Mouse (Mus musculus) embryonic facial prominence, embryonic 14.5 days (tissue): ENCODE results near the gene Zfp652. TPM values are rescaled to one million over a fixed set of nuclear protein-coding genes. Genes with fewer than 3 reads are reported as not detected.
A peak's percentile ranks its signal among the peaks of the same experiment; 100 is the strongest.
"Not testable (repeated sequence)": the region's sequence is repeated elsewhere in the genome, so short reads cannot be mapped to it uniquely, and the experiment has no call there.

ENCODE experiments used
- ATAC-seq: fragments of 200-750 bp; cut with Nextera tagmentation; 2 replicates; pipeline ENCODE4 v1.8.0; 2017; ENCODE audit warnings: low read depth, moderate number of reproducible peaks, moderate TSS enrichment
- DNase-seq: peaks from one replicate; pipeline ENCODE4 v3.0.0-alpha.2; 2015; ENCODE audit warnings: low spot score
- H3K27ac ChIP-seq: fragments of 300-500 bp; sonication (generic); replicated peaks from 2 replicates; pipeline ENCODE4 v1.5.1; 2014; ENCODE audit warnings: low read depth, mild to moderate bottlenecking, low read length, moderate library complexity
- H3K27me3 ChIP-seq: fragments of 300-500 bp; sonication (generic); replicated peaks from 2 replicates; pipeline ENCODE4 v1.6.1; 2014; ENCODE audit warnings: low read length; ENCODE audit not compliant: control insufficient read depth, insufficient read depth
- H3K36me3 ChIP-seq: fragments of 300-500 bp; sonication (generic); 2 replicates; pipeline ENCODE4 v1.6.1; 2014; ENCODE audit warnings: low read length, mixed read lengths; ENCODE audit not compliant: control insufficient read depth, insufficient read depth
- H3K4me1 ChIP-seq: fragments of 300-500 bp; sonication (generic); 2 replicates; pipeline ENCODE4 v1.6.1; 2014; ENCODE audit warnings: antibody characterized with exemption, low read length; ENCODE audit not compliant: control insufficient read depth, insufficient read depth
- H3K4me2 ChIP-seq: fragments of 300-500 bp; sonication (generic); 2 replicates; pipeline ENCODE4 v1.6.1; 2014; ENCODE audit warnings: low read depth, mild to moderate bottlenecking, low read length, moderate library complexity, mixed read lengths
- H3K4me3 ChIP-seq: fragments of 300-500 bp; sonication (generic); 2 replicates; pipeline ENCODE4 v1.5.1; 2014; ENCODE audit warnings: low read depth, mild to moderate bottlenecking, low read length
- H3K9ac ChIP-seq: fragments of 300-500 bp; sonication (generic); 2 replicates; pipeline ENCODE4 v1.6.1; 2014; ENCODE audit warnings: low read depth, mild to moderate bottlenecking, low read length, moderate library complexity, mixed read lengths
- H3K9me3 ChIP-seq: fragments of 300-500 bp; sonication (generic); 2 replicates; pipeline ENCODE4 v1.6.1; 2016; ENCODE audit warnings: low read length; ENCODE audit not compliant: control insufficient read depth
- WGBS: fragments of 180-500 bp; shearing (Covaris S2); extraction: QIAGEN DNeasy Blood & Tissue Kit; methylation state at CpG from one replicate; pipeline ENCODE4 v1.1.7; 2014; 5-methylcytosine and 5-hydroxymethylcytosine counted together
- polyA plus RNA-seq: library from polyadenylated mRNA; unstranded; fragments of >200 nt; fragmentation: Nextera tagmentation; extraction: Ambion mirVana; gene quantifications from 2 replicates; pipeline ENCODE4 v1.2.1, GENCODE M21; 2014

Zfp652 gene
- 11.5 and 11.6 TPM in 2 replicates for polyA plus RNA-seq

- peak; percentile 94 for DNase-seq
- Histone ChIP-seq H3K36me3 (no peaks in the 10 kb centered on the region), H3K27ac (peak within 1 kb of the TSS; percentile 99), H3K9ac (peak within 1 kb of the TSS; percentile 100), H3K4me3 (peak within 1 kb of the TSS; percentile 93), H3K4me2 (peak within 1 kb of the TSS; percentile 84), H3K9me3 (no peaks in the 10 kb centered on the region), H3K27me3 (no peaks in the 10 kb centered on the region), H3K4me1 (peaks cover 13% of the 10 kb centered on the region)
- peak; percentile 90 for ATAC-seq
- 2% methylated on average over 21 of the region's 103 CpGs for WGBS
These were observed at the start of gene Zfp652 for GRCm38 (mm10) chr11:95712563-95713224. Gene Zfp652, plus strand, starts transcription at chr11:95712673.

DNA sequence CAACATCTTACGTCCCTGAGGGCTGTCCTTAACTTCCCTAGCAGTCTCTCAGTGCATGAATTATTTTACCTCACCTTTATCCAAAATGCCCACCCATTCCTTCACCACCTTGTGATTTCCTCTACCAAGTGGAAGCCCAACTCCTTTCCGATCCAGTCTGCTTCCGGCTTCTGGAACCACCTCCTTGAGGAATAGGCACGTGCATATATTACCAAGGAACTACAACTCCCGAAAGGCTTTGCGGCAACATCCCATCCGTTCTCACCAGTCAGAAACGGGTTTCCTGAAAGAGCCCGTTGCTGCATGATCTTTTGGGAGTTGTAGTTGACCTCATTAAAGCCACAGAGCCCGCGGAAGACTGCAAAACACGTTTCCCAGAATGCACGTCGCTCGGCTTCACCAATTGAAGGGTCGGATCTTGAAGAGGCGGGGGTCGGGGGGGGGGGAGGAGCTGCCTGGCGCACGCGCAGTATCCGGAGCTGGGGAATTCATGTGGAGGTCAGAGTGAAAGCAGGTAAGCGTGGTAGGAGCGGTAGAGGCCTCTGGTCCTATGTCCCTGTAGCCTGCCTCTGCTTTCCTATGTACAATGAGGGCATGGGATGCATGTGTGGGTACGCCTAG is 45.8 kb upstream of the Zfp652 start, which contains the start of gene Phb:
TSS of gene Phb (plus strand) at position 429 of the 621 bp plus-strand sequence.
- 4% methylated on average over 22 of the region's 25 CpGs for WGBS
- Histone ChIP-seq H3K9me3 (no peaks in the 10 kb centered on the region), H3K4me3 (peak within 1 kb of the TSS; percentile 76), H3K36me3 (peaks cover 34% of the 10 kb centered on the region), H3K27ac (peak within 1 kb of the TSS; percentile 55; the same call in 1 of the 2 replicates), H3K9ac (peak within 1 kb of the TSS; percentile 74), H3K4me2 (peak within 1 kb of the TSS; percentile 94), H3K4me1 (peaks cover 6% of the 10 kb centered on the region), H3K27me3 (no peaks in the 10 kb centered on the region)
- ATAC-seq (peak; percentile 98), DNase-seq (peak; percentile 100)

DNA sequence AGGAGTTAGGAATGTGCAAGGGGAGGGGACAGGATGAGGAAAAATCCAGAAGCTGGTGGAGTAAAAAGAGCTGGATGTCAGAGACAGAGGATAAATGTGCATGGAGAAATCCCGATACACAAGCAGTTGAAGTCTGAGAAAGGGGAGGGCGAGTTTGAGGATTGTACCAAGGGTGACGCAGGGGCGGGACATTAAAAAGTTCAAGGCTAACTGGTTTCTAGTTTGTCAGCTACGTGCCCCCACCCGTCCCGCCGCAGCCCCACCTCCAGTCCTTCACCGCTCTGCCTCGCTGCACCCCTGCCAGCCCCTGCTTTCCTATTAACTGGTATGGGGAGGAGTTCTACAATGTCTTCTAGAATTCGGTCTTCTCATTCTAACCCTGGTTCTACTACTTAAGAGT is 45.3 kb upstream of the Zfp652 start:
- H3K36me3 ChIP-seq: peaks cover 40% of the 10 kb centered on the region
- no peaks in the 10 kb centered on the region for H3K27me3 ChIP-seq
- WGBS: 2% methylated on average over 11 of the region's 11 CpGs
- H3K4me2 ChIP-seq: peak overlapping the region; percentile 94
- DNase-seq (no peak), ATAC-seq (no peak)
- H3K9me3 ChIP-seq: no peaks in the 10 kb centered on the region
- peaks cover 6% of the 10 kb centered on the region for H3K4me1 ChIP-seq
- peak overlapping the region; percentile 74 for H3K9ac ChIP-seq
- peak overlapping the region; percentile 76 for H3K4me3 ChIP-seq
- peak overlapping the region; percentile 55; the same call in 1 of the 2 replicates for H3K27ac ChIP-seq

- H3K27ac ChIP-seq, H3K9me3 ChIP-seq: not testable (repeated sequence)
- peaks cover 47% of the 10 kb centered on the region for H3K36me3 ChIP-seq
These were observed 44.4 kb upstream of the Zfp652 start for GRCm38 (mm10) chr11:95668086-95668485.

DNA sequence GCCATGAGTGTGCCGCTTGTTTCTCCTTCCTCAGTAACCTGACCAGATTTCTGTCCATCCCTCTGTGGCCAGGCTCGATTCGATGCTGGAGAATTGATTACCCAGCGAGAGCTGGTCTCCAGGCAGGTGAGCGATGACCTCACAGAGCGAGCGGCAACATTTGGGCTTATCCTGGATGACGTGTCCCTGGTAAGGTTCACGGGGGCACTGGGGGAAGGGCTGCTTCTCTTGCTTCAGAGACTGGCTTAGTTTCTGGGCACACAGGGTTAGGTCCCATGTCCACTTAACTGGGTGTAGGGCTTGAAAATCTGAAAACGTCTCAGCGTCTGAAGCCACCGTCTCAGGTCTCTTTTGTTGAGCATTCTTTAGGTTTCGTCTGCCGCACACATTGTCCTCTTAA is 37.0 kb upstream of the Zfp652 start:
- Histone ChIP-seq H3K36me3 (peaks cover 85% of the 10 kb centered on the region), H3K9me3 (no peaks in the 10 kb centered on the region), H3K9ac (0 out of 2 replicates have a peak overlapping the region, but pooled peaks have one; percentile 14), H3K27me3 (no peaks in the 10 kb centered on the region), H3K27ac (no peak overlapping the region), H3K4me2 (no peak overlapping the region), H3K4me1 (peaks cover 8% of the 10 kb centered on the region), H3K4me3 (no peak overlapping the region)
- DNase-seq (no peak), ATAC-seq (no peak)
- WGBS: 90% methylated on average over 13 of the region's 14 CpGs

More at GRCm38 (mm10) chr11:95668086-95668485, 44.4 kb upstream of the Zfp652 start:
- WGBS: 90% methylated on average over 7 of the region's 7 CpGs
- not testable (repeated sequence) for H3K4me1 ChIP-seq, H3K9ac ChIP-seq, H3K4me3 ChIP-seq, ATAC-seq, DNase-seq, H3K27me3 ChIP-seq
- H3K4me2 ChIP-seq: peak overlapping the region; percentile 94; the same call in 1 of the 2 replicates

- H3K36me3 ChIP-seq: peaks cover 85% of the 10 kb centered on the region
- no peak overlapping the region for H3K4me3 ChIP-seq
- ATAC-seq (peak; percentile 81), DNase-seq (peak; percentile 92)
- H3K4me1 ChIP-seq: peaks cover 10% of the 10 kb centered on the region
- 16% methylated on average over 6 of the region's 6 CpGs for WGBS
- H3K27me3 ChIP-seq: no peaks in the 10 kb centered on the region
- no peak overlapping the region for H3K9ac ChIP-seq
- no peaks in the 10 kb centered on the region for H3K9me3 ChIP-seq
- H3K27ac ChIP-seq: peak overlapping the region; percentile 61
- H3K4me2 ChIP-seq: peak overlapping the region; percentile 3; the same call in 1 of the 2 replicates
These were observed 36.2 kb upstream of the Zfp652 start for GRCm38 (mm10) chr11:95676307-95676706.

- Histone ChIP-seq H3K4me1 (peaks cover 14% of the 10 kb centered on the region), H3K9ac (no peak overlapping the region), H3K4me3 (no peak overlapping the region), H3K36me3 (peaks cover 78% of the 10 kb centered on the region), H3K27me3 (no peaks in the 10 kb centered on the region), H3K27ac (0 out of 2 replicates have a peak overlapping the region, but pooled peaks have one; percentile 5), H3K9me3 (no peaks in the 10 kb centered on the region), H3K4me2 (no peak overlapping the region)
- no peak for ATAC-seq
- DNase-seq: peak; percentile 46
- 67% methylated on average over 14 of the region's 14 CpGs for WGBS
These were observed 34.4 kb upstream of the Zfp652 start for GRCm38 (mm10) chr11:95677925-95678701.

DNA sequence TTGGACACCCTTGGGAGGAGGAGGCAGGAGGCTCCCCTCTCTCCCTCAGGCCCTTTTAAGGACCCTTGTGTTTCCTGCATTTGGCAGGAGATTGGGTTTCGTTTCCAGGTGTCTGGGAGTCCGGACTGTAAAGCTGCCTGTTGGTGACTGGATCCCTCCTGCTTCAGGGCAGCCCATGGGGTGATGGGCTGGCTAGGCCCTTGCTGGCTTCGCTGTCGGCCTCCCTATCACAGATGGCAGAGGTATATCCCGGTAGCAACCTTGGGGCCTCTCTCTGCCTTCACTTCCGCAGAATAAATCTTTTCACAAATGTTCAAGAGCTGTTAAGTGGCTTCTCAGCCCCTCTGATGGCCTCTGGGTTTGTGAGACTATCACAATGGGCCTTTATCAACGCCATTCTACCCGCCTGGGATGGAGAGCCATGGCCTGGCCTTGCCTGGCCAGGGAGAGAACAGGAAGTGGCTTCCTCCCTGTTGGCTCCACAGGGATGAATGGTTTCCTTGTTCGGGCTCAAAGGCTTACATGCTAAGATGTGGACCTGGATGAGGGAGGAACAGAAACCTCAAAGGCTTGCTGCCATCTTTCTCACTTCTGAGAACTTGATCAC is 30.4 kb upstream of the Zfp652 start:
- Histone ChIP-seq H3K27me3 (no peaks in the 10 kb centered on the region), H3K4me1 (peaks cover 6% of the 10 kb centered on the region), H3K9me3 (no peaks in the 10 kb centered on the region), H3K36me3 (peaks cover 49% of the 10 kb centered on the region), H3K4me3 (no peak overlapping the region), H3K27ac (peak overlapping the region; percentile 61), H3K4me2 (no peak overlapping the region), H3K9ac (no peak overlapping the region)
- ATAC-seq (no peak), DNase-seq (no peak)
- WGBS: 35% methylated on average over 9 of the region's 9 CpGs
